Mouse (Mus musculus) testis, adult 2 months (tissue): ENCODE measurements around the gene Tbc1d12.

ENCODE experiments used
- CTCF ChIP-seq: fragments of 200-500 bp; IDR thresholded peaks from 2 replicates; pipeline ENCODE4 v1.5.1; 2012; ENCODE audit warnings: low read depth, mild to moderate bottlenecking, inconsistent platforms, low read length, moderate library complexity; ENCODE audit not compliant: control insufficient read depth, insufficient read depth, insufficient replicate concordance
- POLR2A ChIP-seq: fragments of 200-500 bp; IDR thresholded peaks from 2 replicates; pipeline ENCODE4 v1.6.1; 2012; ENCODE audit warnings: low read depth, mild to moderate bottlenecking, inconsistent platforms, low read length, moderate library complexity; ENCODE audit not compliant: control insufficient read depth

DNA sequence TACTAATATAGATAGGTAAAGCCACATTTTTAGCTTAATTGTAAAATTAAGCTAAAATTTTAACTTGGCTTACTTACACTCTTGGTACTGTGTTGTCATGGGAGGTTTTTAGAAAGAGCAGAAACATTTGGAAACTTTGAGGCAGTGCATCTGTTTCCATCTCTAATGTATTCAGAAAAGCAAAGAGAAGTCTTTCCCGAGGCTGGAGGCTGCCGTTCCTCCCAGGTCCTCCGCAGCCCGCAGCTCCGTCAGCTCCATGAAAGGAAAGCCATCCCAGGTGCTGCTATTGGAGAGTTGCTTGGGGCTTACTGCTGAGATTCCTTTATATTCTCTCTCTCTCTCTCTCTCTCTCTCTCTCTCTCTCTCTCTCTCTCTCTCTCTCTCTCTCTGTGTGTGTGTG is 8.4 kb downstream of the Tbc1d12 start:
- no peak for TF ChIP-seq CTCF
- TF ChIP-seq POLR2A = no peak
